Mouse (Mus musculus): ENCODE data around the gene Hoxc6. TPM values are rescaled to one million over a fixed set of nuclear protein-coding genes. Genes with fewer than 3 reads are reported as not detected.

The Hoxc6 gene
- polyA plus RNA-seq, 1 experiment from 2014 or later = not detected

DNA sequence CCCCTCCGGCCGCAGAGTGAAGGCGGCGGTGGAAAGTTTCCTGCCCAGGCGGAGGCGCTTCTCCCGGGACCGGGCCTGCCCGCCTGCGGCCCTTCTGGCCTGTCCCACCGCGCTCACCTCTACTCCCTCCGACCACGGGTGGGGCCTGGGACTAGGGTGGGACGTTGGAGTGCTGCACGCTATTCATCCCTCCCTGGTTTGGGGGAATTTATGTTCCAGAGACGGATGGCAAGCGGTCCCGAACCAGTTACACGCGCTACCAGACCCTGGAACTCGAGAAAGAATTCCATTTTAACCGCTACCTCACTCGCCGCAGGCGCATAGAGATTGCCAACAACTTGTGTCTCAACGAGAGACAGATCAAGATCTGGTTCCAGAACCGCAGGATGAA, 16.9 kb downstream of the Hoxc6 start:
- H3K4me2 ChIP-seq (ENCODE audit: low read length) = no peak overlapping the region
- no peak for ATAC-seq
- peaks cover 94% of the 10 kb centered on the region for H3K27me3 ChIP-seq (replicated peaks; ENCODE audit: control insufficient read depth, insufficient read depth, low read length)
- no peaks in the 10 kb centered on the region for H3K36me3 ChIP-seq (ENCODE audit: control insufficient read depth, insufficient read depth)
- WGBS = under 1% methylated on average over 28 of the region's 28 CpGs
- H3K9me3 ChIP-seq (ENCODE audit: control insufficient read depth, low read length) = no peaks in the 10 kb centered on the region
- H3K9ac ChIP-seq (replicated peaks; ENCODE audit: low read depth, low read length) = no peak overlapping the region
- peaks cover 6% of the 10 kb centered on the region for H3K4me1 ChIP-seq (replicated peaks; ENCODE audit: control insufficient read depth, insufficient read depth, low read length)
- H3K27ac ChIP-seq (ENCODE audit: low read length) = no peak overlapping the region
- H3K4me3 ChIP-seq (replicated peaks; ENCODE audit: low read length) = no peak overlapping the region

GRCm38 (mm10) chr15:103015406-103016166, 17.5 kb downstream of the Hoxc6 start:
- under 1% methylated on average over 19 of the region's 19 CpGs for WGBS
- no peak for ATAC-seq

DNA sequence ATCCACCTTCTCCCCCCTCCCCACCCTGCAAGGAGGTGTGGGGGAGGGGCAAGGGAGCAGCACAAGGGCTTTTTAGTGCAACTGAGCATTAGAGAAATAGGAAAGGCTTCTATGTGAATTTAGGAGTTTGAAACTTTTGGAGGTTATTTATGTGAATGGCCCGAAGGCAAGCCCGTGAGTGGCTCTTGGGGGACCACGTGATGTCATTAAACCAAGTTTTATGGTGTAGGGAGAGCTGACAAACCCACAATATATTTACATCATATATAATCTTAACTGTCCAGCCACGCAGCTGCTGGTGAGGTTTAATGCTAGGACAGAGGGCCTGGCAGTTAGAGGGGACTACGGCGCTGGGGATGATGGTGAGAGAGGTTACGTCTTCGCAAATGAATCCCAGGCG, 20.6 kb downstream of the Hoxc6 start, which contains the start of gene Hoxc4:
TSS of gene Hoxc4 (plus strand) at position 299 of the 400 bp plus-strand sequence.
- H3K4me2 ChIP-seq (ENCODE audit: low read length) = no peak within 1 kb of the TSS
- H3K27ac ChIP-seq (ENCODE audit: low read length) = no peak within 1 kb of the TSS
- H3K4me1 ChIP-seq (replicated peaks; ENCODE audit: control insufficient read depth, insufficient read depth, low read length) = peaks cover 6% of the 10 kb centered on the region
- peaks cover 95% of the 10 kb centered on the region for H3K27me3 ChIP-seq (replicated peaks; ENCODE audit: control insufficient read depth, insufficient read depth, low read length)
- H3K4me3 ChIP-seq (replicated peaks; ENCODE audit: low read length) = no peak within 1 kb of the TSS
- 3% methylated on average over 9 of the region's 9 CpGs for WGBS
- H3K36me3 ChIP-seq (ENCODE audit: control insufficient read depth, insufficient read depth) = no peaks in the 10 kb centered on the region
- no peak for ATAC-seq
- H3K9ac ChIP-seq (replicated peaks; ENCODE audit: low read depth, low read length) = no peak within 1 kb of the TSS
- H3K9me3 ChIP-seq (ENCODE audit: control insufficient read depth, low read length) = no peaks in the 10 kb centered on the region

More at GRCm38 (mm10) chr15:103015406-103016166, 17.5 kb downstream of the Hoxc6 start:
- H3K9ac ChIP-seq (replicated peaks; ENCODE audit: low read depth, low read length) = no peak overlapping the region
- H3K36me3 ChIP-seq (ENCODE audit: control insufficient read depth, insufficient read depth) = no peaks in the 10 kb centered on the region
- H3K27me3 ChIP-seq (replicated peaks; ENCODE audit: control insufficient read depth, insufficient read depth, low read length) = peaks cover 93% of the 10 kb centered on the region
- no peak overlapping the region for H3K4me2 ChIP-seq (ENCODE audit: low read length)
- H3K27ac ChIP-seq (ENCODE audit: low read length) = no peak overlapping the region
- H3K9me3 ChIP-seq (ENCODE audit: control insufficient read depth, low read length) = no peaks in the 10 kb centered on the region
- no peak overlapping the region for H3K4me3 ChIP-seq (replicated peaks; ENCODE audit: low read length)
- peaks cover 6% of the 10 kb centered on the region for H3K4me1 ChIP-seq (replicated peaks; ENCODE audit: control insufficient read depth, insufficient read depth, low read length)

GRCm38 (mm10) chr15:103020899-103021418, 22.9 kb downstream of the Hoxc6 start:
- Histone ChIP-seq H3K27ac (ENCODE audit: low read length) (no peak overlapping the region), H3K4me1 (replicated peaks; ENCODE audit: control insufficient read depth, insufficient read depth, low read length) (no peaks in the 10 kb centered on the region), H3K9me3 (ENCODE audit: control insufficient read depth, low read length) (no peaks in the 10 kb centered on the region), H3K4me3 (replicated peaks; ENCODE audit: low read length) (no peak overlapping the region), H3K4me2 (ENCODE audit: low read length) (no peak overlapping the region), H3K36me3 (ENCODE audit: control insufficient read depth, insufficient read depth) (no peaks in the 10 kb centered on the region), H3K27me3 (replicated peaks; ENCODE audit: control insufficient read depth, insufficient read depth, low read length) (peaks cover 96% of the 10 kb centered on the region), H3K9ac (replicated peaks; ENCODE audit: low read depth, low read length) (no peak overlapping the region)
- 0% methylated on average over 8 of the region's 8 CpGs for WGBS
- ATAC-seq = no peak

DNA sequence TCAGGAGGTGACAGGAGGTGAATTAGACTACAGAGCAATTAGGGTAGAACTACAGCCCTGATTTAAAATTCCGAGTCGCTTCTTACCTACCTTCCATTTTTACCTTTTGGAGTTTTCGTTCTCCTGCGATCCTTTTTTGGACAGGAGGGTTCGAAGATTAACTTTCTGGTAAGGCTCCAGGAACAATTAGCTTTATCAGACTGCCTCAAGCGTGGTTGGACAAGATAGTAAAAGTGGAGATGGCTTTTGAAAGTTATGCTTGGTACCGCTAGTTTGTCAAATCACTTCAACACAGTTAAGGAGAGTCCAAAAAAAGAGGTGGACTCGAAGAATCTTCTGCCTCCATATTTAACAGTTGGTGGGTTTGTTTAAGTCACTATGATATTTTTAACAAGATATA, 23.5 kb downstream of the Hoxc6 start:
- Histone ChIP-seq H3K9me3 (ENCODE audit: control insufficient read depth, low read length) (no peaks in the 10 kb centered on the region), H3K4me2 (ENCODE audit: low read length) (no peak overlapping the region), H3K36me3 (ENCODE audit: control insufficient read depth, insufficient read depth) (no peaks in the 10 kb centered on the region), H3K27ac (ENCODE audit: low read length) (no peak overlapping the region), H3K4me3 (replicated peaks; ENCODE audit: low read length) (no peak overlapping the region), H3K9ac (replicated peaks; ENCODE audit: low read depth, low read length) (no peak overlapping the region), H3K27me3 (replicated peaks; ENCODE audit: control insufficient read depth, insufficient read depth, low read length) (peaks cover 96% of the 10 kb centered on the region), H3K4me1 (replicated peaks; ENCODE audit: control insufficient read depth, insufficient read depth, low read length) (no peaks in the 10 kb centered on the region)
- 8% methylated on average over 8 of the region's 8 CpGs for WGBS
- no peak for ATAC-seq

GRCm38 (mm10) chr15:103024131-103024530, 26.1 kb downstream of the Hoxc6 start:
- H3K36me3 ChIP-seq (ENCODE audit: control insufficient read depth, insufficient read depth) = no peaks in the 10 kb centered on the region
- no peaks in the 10 kb centered on the region for H3K4me1 ChIP-seq (replicated peaks; ENCODE audit: control insufficient read depth, insufficient read depth, low read length)
- peaks cover 96% of the 10 kb centered on the region for H3K27me3 ChIP-seq (replicated peaks; ENCODE audit: control insufficient read depth, insufficient read depth, low read length)
- H3K9me3 ChIP-seq (ENCODE audit: control insufficient read depth, low read length) = no peaks in the 10 kb centered on the region
- 3% methylated on average over 2 of the region's 2 CpGs for WGBS
- ATAC-seq = no peak
- no peak overlapping the region for H3K27ac ChIP-seq (ENCODE audit: low read length)
- H3K9ac ChIP-seq (replicated peaks; ENCODE audit: low read depth, low read length) = no peak overlapping the region
- H3K4me2 ChIP-seq (ENCODE audit: low read length) = no peak overlapping the region
- no peak overlapping the region for H3K4me3 ChIP-seq (replicated peaks; ENCODE audit: low read length)

- Histone ChIP-seq H3K9ac (replicated peaks; ENCODE audit: low read depth, low read length) (no peak overlapping the region), H3K27me3 (replicated peaks; ENCODE audit: control insufficient read depth, insufficient read depth, low read length) (peaks cover 91% of the 10 kb centered on the region), H3K36me3 (ENCODE audit: control insufficient read depth, insufficient read depth) (no peaks in the 10 kb centered on the region), H3K9me3 (ENCODE audit: control insufficient read depth, low read length) (no peaks in the 10 kb centered on the region), H3K4me2 (ENCODE audit: low read length) (no peak overlapping the region), H3K27ac (ENCODE audit: low read length) (no peak overlapping the region), H3K4me1 (replicated peaks; ENCODE audit: control insufficient read depth, insufficient read depth, low read length) (no peaks in the 10 kb centered on the region), H3K4me3 (replicated peaks; ENCODE audit: low read length) (no peak overlapping the region)
- no peak for ATAC-seq
- WGBS = under 1% methylated on average over 43 of the region's 43 CpGs
Observed at GRCm38 (mm10) chr15:103027266-103028235, 29.5 kb downstream of the Hoxc6 start.

DNA sequence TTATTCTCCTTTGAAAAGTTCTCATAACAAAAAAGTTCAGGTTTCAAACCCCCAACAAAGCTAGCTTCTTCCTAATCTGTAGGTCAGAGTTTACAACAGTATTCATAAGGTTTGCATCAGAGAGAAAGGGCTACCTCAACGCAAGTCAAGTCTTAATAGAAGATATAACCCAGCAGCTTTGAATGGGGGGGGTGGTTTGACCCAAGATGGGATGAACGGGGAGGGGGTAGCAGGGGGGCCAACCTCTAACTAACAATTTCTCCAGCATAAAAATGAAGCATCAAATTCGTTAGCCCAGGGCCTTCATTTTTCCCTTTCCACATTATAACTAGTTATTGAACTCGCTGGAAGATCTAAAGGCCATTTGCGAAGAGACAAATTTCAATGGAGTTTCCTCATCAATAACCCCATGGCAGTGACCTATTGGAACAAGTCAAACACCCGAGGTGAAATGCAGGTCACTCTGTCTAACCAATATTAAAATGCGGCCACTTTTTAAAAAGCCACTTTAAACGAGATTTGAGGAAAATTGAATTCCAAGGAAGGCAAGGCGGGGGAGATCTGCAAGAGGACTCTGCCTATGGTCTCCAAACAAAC, 31.0 kb downstream of the Hoxc6 start:
- Histone ChIP-seq H3K9me3 (ENCODE audit: control insufficient read depth, low read length) (no peaks in the 10 kb centered on the region), H3K4me3 (replicated peaks; ENCODE audit: low read length) (no peak overlapping the region), H3K27me3 (replicated peaks; ENCODE audit: control insufficient read depth, insufficient read depth, low read length) (peaks cover 89% of the 10 kb centered on the region), H3K9ac (replicated peaks; ENCODE audit: low read depth, low read length) (no peak overlapping the region), H3K4me2 (ENCODE audit: low read length) (no peak overlapping the region), H3K4me1 (replicated peaks; ENCODE audit: control insufficient read depth, insufficient read depth, low read length) (no peaks in the 10 kb centered on the region), H3K27ac (ENCODE audit: low read length) (no peak overlapping the region), H3K36me3 (ENCODE audit: control insufficient read depth, insufficient read depth) (no peaks in the 10 kb centered on the region)
- 7% methylated on average over 9 of the region's 9 CpGs for WGBS
- no peak for ATAC-seq

DNA sequence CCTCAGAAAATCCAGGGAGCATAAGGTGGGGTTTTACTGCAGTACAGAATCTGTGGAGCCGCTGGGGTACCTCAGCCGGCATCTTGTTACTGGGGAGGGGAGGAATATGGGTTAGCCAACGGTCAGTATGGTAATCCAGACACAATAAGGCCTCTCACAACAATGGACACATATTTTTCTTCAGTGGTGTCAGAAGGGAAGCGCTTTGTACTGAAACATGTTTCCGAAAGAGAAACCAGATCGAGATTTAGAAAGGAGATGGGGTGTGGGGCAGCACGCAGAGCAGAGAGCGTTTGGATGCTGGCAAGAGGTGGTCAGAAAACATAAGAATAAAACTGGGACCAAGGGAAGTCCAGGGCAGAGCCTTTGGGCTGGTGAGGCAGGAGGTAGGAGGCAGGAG, 32.1 kb downstream of the Hoxc6 start:
- no peak overlapping the region for H3K4me2 ChIP-seq (ENCODE audit: low read length)
- H3K27me3 ChIP-seq (replicated peaks; ENCODE audit: control insufficient read depth, insufficient read depth, low read length) = peaks cover 88% of the 10 kb centered on the region
- WGBS = 2% methylated on average over 8 of the region's 8 CpGs
- no peaks in the 10 kb centered on the region for H3K36me3 ChIP-seq (ENCODE audit: control insufficient read depth, insufficient read depth)
- no peak overlapping the region for H3K9ac ChIP-seq (replicated peaks; ENCODE audit: low read depth, low read length)
- no peaks in the 10 kb centered on the region for H3K9me3 ChIP-seq (ENCODE audit: control insufficient read depth, low read length)
- no peak overlapping the region for H3K4me3 ChIP-seq (replicated peaks; ENCODE audit: low read length)
- H3K27ac ChIP-seq (ENCODE audit: low read length) = no peak overlapping the region
- no peaks in the 10 kb centered on the region for H3K4me1 ChIP-seq (replicated peaks; ENCODE audit: control insufficient read depth, insufficient read depth, low read length)
- ATAC-seq = no peak
